Mouse (Mus musculus): ENCODE results near the gene Cracr2b. TPM values are rescaled to one million over a fixed set of nuclear protein-coding genes. Genes with fewer than 3 reads are reported as not detected.
A peak's percentile ranks its signal among the peaks of the same experiment; 100 is the strongest.

Cracr2b gene
- polyA plus RNA-seq, 1 experiment from 2014 or later, result 4.4 TPM

DNA sequence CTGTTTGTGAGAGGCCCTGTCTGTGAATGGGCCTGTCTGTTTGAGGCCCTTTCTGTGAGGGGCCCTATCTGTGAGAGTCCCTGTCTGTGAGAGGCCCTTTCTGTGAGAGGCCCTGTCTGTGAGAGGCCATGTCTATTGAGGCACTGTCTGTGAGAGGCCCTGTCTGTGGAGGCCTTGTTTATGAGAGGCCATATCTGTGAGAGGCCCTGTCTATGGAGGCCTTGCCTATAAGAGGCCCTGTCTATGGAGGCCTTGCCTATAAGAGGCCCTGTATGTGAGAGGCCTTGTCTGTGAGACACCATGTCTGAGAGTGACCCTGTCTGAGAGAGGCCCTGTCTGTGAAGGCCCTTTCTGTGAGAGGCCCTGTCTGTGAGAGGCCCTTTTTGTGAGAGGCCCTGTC, 47.3 kb downstream of the Cracr2b start:
- Histone ChIP-seq H3K36me3 (ENCODE audit: control insufficient read depth, insufficient read depth, low read length) (no peaks in the 10 kb centered on the region), H3K4me3 (ENCODE audit: low read depth, low read length) (no peak overlapping the region), H3K27me3 (ENCODE audit: control insufficient read depth, insufficient read depth, low read length) (no peaks in the 10 kb centered on the region), H3K9me3 (ENCODE audit: control insufficient read depth, low read length) (no peaks in the 10 kb centered on the region), H3K4me1 (replicated peaks; ENCODE audit: control insufficient read depth, insufficient read depth, low read length) (no peaks in the 10 kb centered on the region), H3K4me2 (replicated peaks; ENCODE audit: low read depth, low read length) (no peak overlapping the region), H3K9ac (ENCODE audit: low read depth, low read length) (no peak overlapping the region), H3K27ac (ENCODE audit: low read depth, low read length) (peak overlapping the region; percentile 31; the same call in 1 of the 2 replicates)
- DNase-seq (ENCODE audit: low spot score) (no peak), ATAC-seq (ENCODE audit: low FRiP score) (no peak; the same call in 1 of the 2 replicates)

DNA sequence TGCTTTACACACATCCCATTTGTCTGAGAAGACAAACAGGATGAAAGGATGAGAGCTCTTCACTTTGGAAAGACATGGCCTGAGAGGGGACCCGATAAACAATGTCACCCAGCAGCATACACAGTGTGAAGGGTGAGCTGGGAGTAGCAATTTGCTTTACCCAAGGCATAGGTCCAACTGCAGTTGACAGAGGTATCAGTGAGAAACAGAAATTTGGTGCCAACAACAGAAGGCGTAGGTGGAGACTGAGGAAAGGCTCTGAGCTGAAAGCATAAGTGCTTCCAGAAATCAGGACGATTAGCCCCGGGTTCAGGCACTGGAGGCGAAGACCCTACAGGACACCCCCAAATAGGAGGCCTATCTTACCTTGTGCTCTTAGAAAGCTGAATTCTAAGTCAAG, 49.3 kb downstream of the Cracr2b start:
- Histone ChIP-seq H3K4me3 (ENCODE audit: low read depth, low read length) (no peak overlapping the region), H3K9ac (ENCODE audit: low read depth, low read length) (no peak overlapping the region), H3K27ac (ENCODE audit: low read depth, low read length) (no peak overlapping the region), H3K27me3 (ENCODE audit: control insufficient read depth, insufficient read depth, low read length) (no peaks in the 10 kb centered on the region), H3K36me3 (ENCODE audit: control insufficient read depth, insufficient read depth, low read length) (no peaks in the 10 kb centered on the region), H3K9me3 (ENCODE audit: control insufficient read depth, low read length) (no peaks in the 10 kb centered on the region), H3K4me1 (replicated peaks; ENCODE audit: control insufficient read depth, insufficient read depth, low read length) (no peaks in the 10 kb centered on the region), H3K4me2 (replicated peaks; ENCODE audit: low read depth, low read length) (no peak overlapping the region)
- WGBS, result 94% methylated on average over 5 of the region's 5 CpGs
- ATAC-seq (ENCODE audit: low FRiP score) (no peak), DNase-seq (ENCODE audit: low spot score) (no peak)

DNA sequence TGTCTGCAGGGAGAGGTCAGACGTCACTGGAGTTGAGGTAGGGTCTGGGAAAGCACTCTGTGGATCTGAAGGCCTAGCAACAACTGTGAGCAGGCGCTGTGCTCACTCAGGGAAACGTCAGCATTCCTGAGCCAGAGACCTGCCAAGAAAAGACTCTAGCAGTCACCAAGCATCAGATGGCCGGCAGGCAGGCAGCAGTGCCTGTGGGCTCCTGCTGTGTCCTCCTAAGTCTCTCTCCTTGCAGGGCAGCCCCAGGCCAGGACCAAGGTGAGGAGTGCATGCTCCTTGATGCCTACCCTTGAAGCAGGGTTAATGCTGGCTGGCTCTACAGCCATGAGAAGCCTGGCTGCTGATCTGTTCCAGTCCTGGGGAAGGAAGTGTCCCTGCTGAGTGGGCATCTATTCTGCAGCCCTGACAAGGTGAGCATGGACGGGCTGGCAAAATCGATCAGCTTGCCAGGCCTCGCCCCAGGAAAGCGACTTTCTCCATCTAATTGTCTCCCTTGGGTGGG, 49.8 kb downstream of the Cracr2b start:
- Histone ChIP-seq H3K27me3 (ENCODE audit: control insufficient read depth, insufficient read depth, low read length) (no peaks in the 10 kb centered on the region), H3K4me3 (ENCODE audit: low read depth, low read length) (no peak overlapping the region), H3K4me1 (replicated peaks; ENCODE audit: control insufficient read depth, insufficient read depth, low read length) (no peaks in the 10 kb centered on the region), H3K4me2 (replicated peaks; ENCODE audit: low read depth, low read length) (no peak overlapping the region), H3K27ac (ENCODE audit: low read depth, low read length) (no peak overlapping the region), H3K9ac (ENCODE audit: low read depth, low read length) (no peak overlapping the region), H3K36me3 (ENCODE audit: control insufficient read depth, insufficient read depth, low read length) (no peaks in the 10 kb centered on the region), H3K9me3 (ENCODE audit: control insufficient read depth, low read length) (no peaks in the 10 kb centered on the region)
- WGBS, result 61% methylated on average over 8 of the region's 8 CpGs
- ATAC-seq (ENCODE audit: low FRiP score), result no peak
- no peak for DNase-seq (ENCODE audit: low spot score)

Other genes with a start within 250 kb of the Cracr2b start
- 2.3 and 3.3 TPM in 2 replicates for gene Lmntd2, start 247.0 kb upstream of the Cracr2b start, polyA plus RNA-seq (2014; fragmentation: Nextera tagmentation; extraction: Ambion mirVana)
- gene Rassf7, start 245.2 kb upstream of the Cracr2b start, polyA plus RNA-seq (2014; fragmentation: Nextera tagmentation; extraction: Ambion mirVana), result 36.4 and 37.8 TPM in 2 replicates
- 67.1 and 78.6 TPM in 2 replicates for gene Phrf1, start 232.3 kb upstream of the Cracr2b start, polyA plus RNA-seq (2014; fragmentation: Nextera tagmentation; extraction: Ambion mirVana)
- 0.77 and 1.1 TPM in 2 replicates for gene Irf7, start 194.6 kb upstream of the Cracr2b start, polyA plus RNA-seq (2014; fragmentation: Nextera tagmentation; extraction: Ambion mirVana)
- not detected in 2 replicates for gene Cdhr5, start 184.3 kb upstream of the Cracr2b start, polyA plus RNA-seq (2014; fragmentation: Nextera tagmentation; extraction: Ambion mirVana)
- 4.8 and 5.1 TPM in 2 replicates for gene Sct, start 182.0 kb upstream of the Cracr2b start, polyA plus RNA-seq (2014; fragmentation: Nextera tagmentation; extraction: Ambion mirVana)
- 0.25 and 0.33 TPM in 2 replicates for gene Drd4, start 169.1 kb upstream of the Cracr2b start, polyA plus RNA-seq (2014; fragmentation: Nextera tagmentation; extraction: Ambion mirVana)
- gene Deaf1, start 133.4 kb upstream of the Cracr2b start, polyA plus RNA-seq (2014; fragmentation: Nextera tagmentation; extraction: Ambion mirVana), result 70.0 and 75.9 TPM in 2 replicates
- 29.7 and 31.9 TPM in 2 replicates for gene Tmem80, start 133.4 kb upstream of the Cracr2b start, polyA plus RNA-seq (2014; fragmentation: Nextera tagmentation; extraction: Ambion mirVana)
- 2.1 and 2.6 TPM in 2 replicates for gene Eps8l2, start 122.2 kb upstream of the Cracr2b start, polyA plus RNA-seq (2014; fragmentation: Nextera tagmentation; extraction: Ambion mirVana)
- 389 and 395 TPM in 2 replicates for gene Taldo1, start 68.9 kb upstream of the Cracr2b start, polyA plus RNA-seq (2014; fragmentation: Nextera tagmentation; extraction: Ambion mirVana)
- 43.3 and 48.1 TPM in 2 replicates for gene Gatd1, start 47.0 kb upstream of the Cracr2b start, polyA plus RNA-seq (2014; fragmentation: Nextera tagmentation; extraction: Ambion mirVana)
- gene Cend1, start 31.6 kb upstream of the Cracr2b start, polyA plus RNA-seq (2014; fragmentation: Nextera tagmentation; extraction: Ambion mirVana), result 6.8 and 7.2 TPM in 2 replicates
- gene Slc25a22, start 23.2 kb upstream of the Cracr2b start, polyA plus RNA-seq (2014; fragmentation: Nextera tagmentation; extraction: Ambion mirVana), result 33.9 and 36.6 TPM in 2 replicates
- 8.3 and 8.6 TPM in 2 replicates for gene Pidd1, start 17.1 kb upstream of the Cracr2b start, polyA plus RNA-seq (2014; fragmentation: Nextera tagmentation; extraction: Ambion mirVana)
- 870 and 939 TPM in 2 replicates for gene Rplp2, start 13.7 kb upstream of the Cracr2b start, polyA plus RNA-seq (2014; fragmentation: Nextera tagmentation; extraction: Ambion mirVana)
- gene Pnpla2, start 5.9 kb upstream of the Cracr2b start, polyA plus RNA-seq (2014; fragmentation: Nextera tagmentation; extraction: Ambion mirVana), result 13.7 and 14.2 TPM in 2 replicates
- gene Cd151, start 6.3 kb downstream of the Cracr2b start, polyA plus RNA-seq (2014; fragmentation: Nextera tagmentation; extraction: Ambion mirVana), result 40.1 and 57.9 TPM in 2 replicates
- 71.5 and 74.0 TPM in 2 replicates for gene Polr2l, start 14.0 kb downstream of the Cracr2b start, polyA plus RNA-seq (2014; fragmentation: Nextera tagmentation; extraction: Ambion mirVana)
- gene Tspan4, start 14.1 kb downstream of the Cracr2b start, polyA plus RNA-seq (2014; fragmentation: Nextera tagmentation; extraction: Ambion mirVana), result 29.6 and 31.4 TPM in 2 replicates
- gene Chid1, start 78.8 kb downstream of the Cracr2b start, polyA plus RNA-seq (2014; fragmentation: Nextera tagmentation; extraction: Ambion mirVana), result 24.1 and 28.8 TPM in 2 replicates
- 67.1 and 77.4 TPM in 2 replicates for gene Ap2a2, start 101.1 kb downstream of the Cracr2b start, polyA plus RNA-seq (2014; fragmentation: Nextera tagmentation; extraction: Ambion mirVana)
- gene Muc6, start 194.2 kb downstream of the Cracr2b start, polyA plus RNA-seq (2014; fragmentation: Nextera tagmentation; extraction: Ambion mirVana), result 0.17 TPM in 2 replicates
- gene Muc2, start 229.2 kb downstream of the Cracr2b start, polyA plus RNA-seq (2014; fragmentation: Nextera tagmentation; extraction: Ambion mirVana), result 0.07 and 0.32 TPM in 2 replicates

Measured in hindbrain, embryonic 11.5 days (tissue).